Mouse (Mus musculus) CH12.LX (cell line): ENCODE results near the gene Agpat2. TPM values are rescaled to one million over a fixed set of nuclear protein-coding genes. Genes with fewer than 3 reads are reported as not detected.

Experiments
- DNase-seq: peaks from one replicate; pipeline ENCODE4 v3.0.0-alpha.2; 2013; ENCODE audit errors: extremely low read depth
- H3K27ac ChIP-seq: 2 replicates; pipeline ENCODE4 v1.5.1; 2012; ENCODE audit warnings: low read depth, mild to moderate bottlenecking, control low read depth, moderate library complexity; ENCODE audit not compliant: insufficient read depth
- H3K27me3 ChIP-seq: replicated peaks from 2 replicates; pipeline ENCODE3; 2012; ENCODE audit warnings: inconsistent platforms
- H3K36me3 ChIP-seq, 2 experiments: replicated peaks in 1 of 2; 2 replicates each; pipeline versions ENCODE3 to v1.6.1; 2012; ENCODE audit warnings: inconsistent platforms in 1 of 2, low read length in 1 of 2, mild to moderate bottlenecking in 1 of 2, mixed read lengths in 1 of 2, moderate library complexity in 1 of 2; ENCODE audit not compliant: control insufficient read depth in 1 of 2, insufficient read depth in 1 of 2
- H3K4me1 ChIP-seq, 2 experiments: 2 replicates each; pipeline ENCODE4 v1.6.1; 2012; ENCODE audit warnings: inconsistent platforms in 1 of 2, moderate library complexity in 1 of 2; ENCODE audit not compliant: insufficient read depth in 2 of 2, control insufficient read depth in 1 of 2
- H3K4me2 ChIP-seq: 2 replicates; pipeline ENCODE4 v1.6.1; 2012; ENCODE audit warnings: low read depth, mild to moderate bottlenecking, control low read depth; ENCODE audit not compliant: poor library complexity, insufficient read depth, severe bottlenecking
- H3K4me3 ChIP-seq, 3 experiments: fragments of 150-350 bp in 1 of 3; sonication (generic) in 1 of 3; replicated peaks in 1 of 3; 2 replicates each; pipeline versions ENCODE3 to v1.5.1; 2011 to 2012; ENCODE audit warnings: low read depth in 2 of 3, low read length in 2 of 3, mild to moderate bottlenecking in 2 of 3, moderate library complexity in 2 of 3, control low read depth in 1 of 3, improper control_type of control experiment in 1 of 3, inconsistent platforms in 1 of 3, mixed read lengths in 1 of 3; ENCODE audit not compliant: poor library complexity in 1 of 3
- H3K79me2 ChIP-seq: replicated peaks from 2 replicates; pipeline ENCODE4 v1.6.1; 2012; ENCODE audit warnings: mild to moderate bottlenecking, moderate library complexity; ENCODE audit not compliant: control insufficient read depth, poor library complexity, insufficient read depth, severe bottlenecking; ENCODE audit errors: extremely low read depth
- H3K9ac ChIP-seq: 2 replicates; pipeline ENCODE4 v1.6.1; 2012; ENCODE audit warnings: low read depth, mild to moderate bottlenecking, control low read depth, moderate library complexity; ENCODE audit not compliant: insufficient read depth
- H3K9me3 ChIP-seq: replicated peaks from 2 replicates; pipeline ENCODE3; 2012; ENCODE audit warnings: low read length, inconsistent platforms, mixed read lengths
- CHD1 ChIP-seq: IDR thresholded peaks from 2 replicates; pipeline ENCODE4 v1.6.1; 2012; ENCODE audit warnings: low read depth, low read length, improper control_type of control experiment, inconsistent platforms
- ETS1 ChIP-seq: conservative IDR thresholded peaks from 2 replicates; pipeline ENCODE4 v1.6.1; 2012; ENCODE audit warnings: low read depth, mild to moderate bottlenecking, inconsistent platforms, low read length, improper control_type of control experiment, moderate library complexity
- GABPA ChIP-seq: IDR thresholded peaks from 2 replicates; pipeline ENCODE4 v1.6.1; 2012; ENCODE audit warnings: low read depth, low read length, improper control_type of control experiment, inconsistent platforms; ENCODE audit not compliant: insufficient replicate concordance
- HCFC1 ChIP-seq: IDR thresholded peaks from 2 replicates; pipeline ENCODE4 v1.6.1; 2012; ENCODE audit warnings: low read depth, mild to moderate bottlenecking, inconsistent platforms, low read length, improper control_type of control experiment
- IRF4 ChIP-seq: IDR thresholded peaks from 2 replicates; pipeline ENCODE4 v1.6.1; 2014; ENCODE audit warnings: low read depth, mild to moderate bottlenecking, inconsistent platforms, low read length, improper control_type of control experiment
- JUN ChIP-seq: IDR thresholded peaks from 2 replicates; pipeline ENCODE4 v1.6.1; 2011; ENCODE audit warnings: low read depth, mild to moderate bottlenecking, low read length, improper control_type of control experiment, moderate library complexity; ENCODE audit not compliant: insufficient read depth
- KAT2A ChIP-seq: IDR thresholded peaks from 2 replicates; pipeline ENCODE4 v1.6.1; 2012; ENCODE audit warnings: low read length, improper control_type of control experiment, inconsistent platforms; ENCODE audit not compliant: insufficient replicate concordance
- MAFK ChIP-seq: IDR thresholded peaks from 2 replicates; pipeline ENCODE4 v1.6.1; 2011; ENCODE audit warnings: low read length, improper control_type of control experiment; ENCODE audit not compliant: insufficient replicate concordance
- MAX ChIP-seq: IDR thresholded peaks from 2 replicates; pipeline ENCODE4 v1.6.1; 2011; ENCODE audit warnings: low read length, improper control_type of control experiment
- MAZ ChIP-seq: IDR thresholded peaks from 2 replicates; pipeline ENCODE4 v1.6.1; 2012; ENCODE audit warnings: low read depth, mild to moderate bottlenecking, inconsistent platforms, low read length, improper control_type of control experiment, moderate library complexity
- MXI1 ChIP-seq: IDR thresholded peaks from 2 replicates; pipeline ENCODE4 v1.6.1; 2011; ENCODE audit warnings: mild to moderate bottlenecking, low read depth, low read length, improper control_type of control experiment
- NELFE ChIP-seq: IDR thresholded peaks from 2 replicates; pipeline ENCODE4 v1.6.1; 2011; ENCODE audit warnings: low read depth, low read length, improper control_type of control experiment
- NRF1 ChIP-seq: IDR thresholded peaks from 2 replicates; pipeline ENCODE4 v1.6.1; 2014; ENCODE audit warnings: low read depth, mild to moderate bottlenecking, inconsistent platforms, low read length, improper control_type of control experiment, moderate library complexity
- PAX5 ChIP-seq: IDR thresholded peaks from 2 replicates; pipeline ENCODE4 v1.6.1; 2012; ENCODE audit warnings: low read length, inconsistent platforms, mixed read lengths
- RAD21 ChIP-seq: IDR thresholded peaks from 2 replicates; pipeline ENCODE4 v1.6.1; 2011; ENCODE audit warnings: low read depth, mild to moderate bottlenecking, low read length, improper control_type of control experiment, moderate library complexity
- RCOR1 ChIP-seq: conservative IDR thresholded peaks from 2 replicates; pipeline ENCODE4 v1.6.1; 2012; ENCODE audit warnings: low read depth, mild to moderate bottlenecking, inconsistent platforms, low read length, improper control_type of control experiment
- SIN3A ChIP-seq: IDR thresholded peaks from 2 replicates; pipeline ENCODE4 v1.6.1; 2012; ENCODE audit warnings: low read length, improper control_type of control experiment, inconsistent platforms
- TCF12 ChIP-seq: IDR thresholded peaks from 2 replicates; pipeline ENCODE4 v1.6.1; 2014; ENCODE audit warnings: low read depth, mild to moderate bottlenecking, inconsistent platforms, low read length, improper control_type of control experiment
- UBTF ChIP-seq: IDR thresholded peaks from 2 replicates; pipeline ENCODE4 v1.6.1; 2012; ENCODE audit warnings: low read depth, mild to moderate bottlenecking, inconsistent platforms, low read length, improper control_type of control experiment, moderate library complexity
- USF1 ChIP-seq: IDR thresholded peaks from 2 replicates; pipeline ENCODE4 v1.6.1; 2014; ENCODE audit warnings: low read depth, mild to moderate bottlenecking, inconsistent platforms, low read length, improper control_type of control experiment
- USF2 ChIP-seq: conservative IDR thresholded peaks from 2 replicates; pipeline ENCODE4 v1.6.1; 2011; ENCODE audit warnings: low read depth, low read length, improper control_type of control experiment
- ZC3H11A ChIP-seq: IDR thresholded peaks from 2 replicates; pipeline ENCODE4 v1.6.1; 2012; ENCODE audit warnings: low read depth, mild to moderate bottlenecking, inconsistent platforms, low read length, improper control_type of control experiment
- ZMIZ1 ChIP-seq: IDR thresholded peaks from 2 replicates; pipeline ENCODE4 v1.6.1; 2012; ENCODE audit warnings: low read depth, mild to moderate bottlenecking, inconsistent platforms, low read length, improper control_type of control experiment
- ZNF384 ChIP-seq: IDR thresholded peaks from 2 replicates; pipeline ENCODE4 v1.6.1; 2012; ENCODE audit warnings: low read depth, low read length, improper control_type of control experiment, inconsistent platforms
- dilution Hi-C: fragments of 300-500 bp; cut with MboI; formaldehyde crosslinking; loops from 2 replicates; pipeline ENCODE4 v1.14.3; 2020; ENCODE audit warnings: low sequenced_read_pairs; ENCODE audit not compliant: extremely low pct_unique_long_range_greater_than_20kb, extremely low pct_ligation_motif_present
- in situ Hi-C: fragments of 300-500 bp; cut with MboI; formaldehyde crosslinking; loops from 3 replicates; pipeline ENCODE4 v1.14.3; 2019; ENCODE audit warnings: low sequenced_read_pairs, low pct_ligation_motif_present, low pct_unique_long_range_greater_than_20kb, mixed read lengths
- polyA plus RNA-seq: library from polyadenylated mRNA; unstranded; fragments of >175 nt; gene quantifications from 2 replicates; pipeline ENCODE4 v1.2.1, GENCODE M21; 2012; ENCODE audit warnings: low read depth; ENCODE audit not compliant: insufficient read length
- total RNA-seq, 2 experiments: library from RNA; depleted of rRNA; stranded (reverse); fragments of 300-350 nt in 1 of 2; fragments of >200 nt in 1 of 2; gene quantifications; 2 replicates each; pipeline ENCODE4 v1.2.3; 2012 to 2014

Agpat2 gene
- total and polyA plus RNA-seq, 3 experiments, result 8.6 to 14.2 (median 9.5) TPM

GRCm38 (mm10) chr2:26590962-26591361 is 13.3 kb downstream of the Agpat2 start:
- TF ChIP-seq TCF12, result no peak
- TF ChIP-seq HCFC1, result no peak
- TF ChIP-seq USF1, result no peak
- TF ChIP-seq ZC3H11A, result no peak
- no peak for TF ChIP-seq IRF4
- TF ChIP-seq SIN3A, result no peak
- no peak for TF ChIP-seq ZMIZ1
- TF ChIP-seq MAFK, result no peak
- no peak for TF ChIP-seq PAX5
- TF ChIP-seq GABPA, result no peak
- TF ChIP-seq CHD1, result no peak
- TF ChIP-seq RAD21, result no peak
- TF ChIP-seq KAT2A, result no peak
- TF ChIP-seq UBTF, result no peak
- in situ Hi-C loops, result no loop called here
- Histone ChIP-seq H3K4me2 (no peak overlapping the region), H3K36me3 (peaks cover 0 to 42% of the 10 kb centered on the region in 2 experiments), H3K27ac (no peak overlapping the region), H3K9me3 (no peaks in the 10 kb centered on the region), H3K27me3 (peaks cover 3% of the 10 kb centered on the region), H3K9ac (no peak overlapping the region), H3K79me2 (no peaks in the 10 kb centered on the region), H3K4me3 (no peak overlapping the region), H3K4me1 (peaks cover 3 to 11% of the 10 kb centered on the region in 2 experiments; a peak in 3 of 4 replicates)
- dilution Hi-C loops, result no loop called here
- no peak for DNase-seq

DNA sequence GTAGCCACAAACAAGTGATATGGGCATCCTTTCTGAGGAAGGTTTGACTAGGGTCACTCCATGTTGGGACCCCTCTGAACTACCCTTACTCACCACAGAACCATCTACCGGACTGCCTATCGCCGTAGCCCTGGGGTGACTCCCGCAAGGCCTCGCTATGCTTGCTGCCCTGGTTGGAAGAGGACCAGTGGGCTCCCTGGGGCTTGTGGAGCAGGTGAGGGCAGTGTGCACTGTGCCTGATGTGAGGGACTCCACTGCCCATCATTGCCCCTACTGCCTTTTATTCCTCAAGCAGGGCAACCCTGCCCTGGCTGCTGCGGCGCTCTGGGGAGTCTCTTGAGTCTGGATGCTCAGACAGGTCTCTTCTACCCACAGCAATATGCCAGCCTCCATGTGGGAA is 13.9 kb downstream of the Agpat2 start:
- H3K79me2 ChIP-seq, result no peaks in the 10 kb centered on the region
- no peak overlapping the region for H3K4me2 ChIP-seq
- peaks cover 0 to 35% of the 10 kb centered on the region in 2 experiments for H3K36me3 ChIP-seq

More for the DNA sequence above, 13.9 kb downstream of the Agpat2 start:
- H3K9ac ChIP-seq, result no peak overlapping the region
- in situ Hi-C loops, result no loop called here
- TF ChIP-seq NELFE (no peak), USF1 (no peak), USF2 (no peak), JUN (no peak), ZC3H11A (no peak), NRF1 (no peak), MAZ (no peak), RCOR1 (no peak), ETS1 (no peak), TCF12 (no peak), MAX (no peak), MXI1 (no peak), IRF4 (no peak), ZNF384 (no peak)
- TF ChIP-seq, all 38 proteins: peak for 0
- no peaks in the 10 kb centered on the region for H3K9me3 ChIP-seq
- peaks cover 3 to 11% of the 10 kb centered on the region in 2 experiments; a peak in 3 of 4 replicates for H3K4me1 ChIP-seq
- H3K27me3 ChIP-seq, result peaks cover 8% of the 10 kb centered on the region
- no peak for DNase-seq
- H3K4me3 ChIP-seq, result no peak overlapping the region
- dilution Hi-C loops, result no loop called here
- H3K27ac ChIP-seq, result no peak overlapping the region
